9 mouse cellular contexts compared by ENCODE assay signal in the genomic region with DNA sequence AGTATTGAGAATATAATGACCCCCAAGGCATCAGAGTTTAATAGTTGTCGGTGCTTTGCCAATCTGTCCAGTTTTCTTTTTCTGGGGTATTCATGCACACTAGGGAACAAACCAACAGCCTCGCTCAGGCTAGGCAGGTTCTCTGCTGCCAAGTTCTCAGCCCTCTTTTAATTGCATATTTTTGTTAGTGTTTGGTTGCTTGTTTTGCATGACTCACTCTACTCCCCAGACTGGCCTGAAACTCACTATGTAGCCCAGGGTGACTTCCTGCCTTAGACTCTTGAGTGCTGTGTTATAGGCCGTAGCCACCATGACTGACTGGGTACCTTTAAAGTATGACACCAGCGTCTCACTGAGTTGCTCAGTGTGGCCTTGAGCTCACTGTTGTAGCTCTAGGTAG. TPM values are rescaled to one million over a fixed set of nuclear protein-coding genes. Genes with fewer than 3 reads are reported as not detected.
DNase-seq lines count a peak whose midpoint lies in the region; ATAC-seq lines count a peak whose summit lies in the region.
"Had no signal": no experiment of that assay in that cellular context is flagged by ENCODE, and none has a peak within 500 bp of the region (broad histone marks: within the 10 kb centered on the region; RNA-seq: fewer than 3 reads in every experiment).

No protein-coding gene starts in this region.

- H3K27ac ChIP-seq in forebrain, embryonic 14.5 days (ENCODE audit: low read depth, low read length) = no peak overlapping the region
- H3K27ac ChIP-seq in forebrain, embryonic 10.5 days = no peak overlapping the region
- no peak overlapping the region for H3K27ac ChIP-seq in lung, embryonic 16.5 days (ENCODE audit: low read length)
- peak overlapping the region; percentile 20; the same call in 1 of the 2 replicates for H3K27ac ChIP-seq in forebrain, embryonic 16.5 days (ENCODE audit: low read length)

- H3K4me1 ChIP-seq in forebrain, embryonic 14.5 days (ENCODE audit: control insufficient read depth, insufficient read depth, low read length) = peaks cover 7% of the 10 kb centered on the region; the same call in 1 of the 2 replicates
- H3K4me1 ChIP-seq in forebrain, embryonic 10.5 days = peaks cover 9% of the 10 kb centered on the region
- H3K4me1 ChIP-seq in lung, embryonic 16.5 days (replicated peaks; ENCODE audit: control insufficient read depth, insufficient read depth, low read length) = peaks cover 2% of the 10 kb centered on the region; the same call in 1 of the 2 replicates
- H3K4me1 ChIP-seq in forebrain, embryonic 16.5 days (replicated peaks; ENCODE audit: control insufficient read depth, insufficient read depth, low read length) = peaks cover 19% of the 10 kb centered on the region

- no peak overlapping the region for H3K4me2 ChIP-seq in forebrain, embryonic 14.5 days (ENCODE audit: low read length)
- no peak overlapping the region for H3K4me2 ChIP-seq in lung, embryonic 16.5 days (ENCODE audit: low read depth, low read length)
- no peak overlapping the region for H3K4me2 ChIP-seq in forebrain, embryonic 16.5 days (ENCODE audit: low read length)

- WGBS in forebrain, embryonic 14.5 days = 55% methylated on average over 4 of the region's 4 CpGs
- WGBS in forebrain, embryonic 10.5 days = 83% methylated on average over 4 of the region's 4 CpGs
- WGBS in lung, embryonic 16.5 days = 78% methylated on average over 4 of the region's 4 CpGs
- WGBS in forebrain, embryonic 16.5 days = 36% methylated on average over 4 of the region's 4 CpGs

- no peak for DNase-seq in forebrain, embryonic 14.5 days (ENCODE audit: low spot score)
- no peak for DNase-seq in forebrain, embryonic 10.5 days (ENCODE audit: extremely low spot score, low spot score)
- DNase-seq in lung, postnatal 25 days (ENCODE audit: low spot score) = no peak
- DNase-seq in natural killer cell, adult 2 months (ENCODE audit: low spot score in 2 of 2) = peak; percentile 33 to 48
- no peak for DNase-seq in left cerebral cortex, adult 9 months (ENCODE audit: low spot score in 2 of 2)
- no peak for DNase-seq in heart, adult 11 months
- DNase-seq: adrenal gland, postnatal 36 days had no signal

- no peak overlapping the region for H3K4me3 ChIP-seq in forebrain, embryonic 14.5 days (ENCODE audit: low read depth, low read length)
- H3K4me3 ChIP-seq in forebrain, embryonic 10.5 days = no peak overlapping the region
- no peak overlapping the region for H3K4me3 ChIP-seq in lung, embryonic 16.5 days (ENCODE audit: low read length)
- H3K4me3 ChIP-seq in forebrain, embryonic 16.5 days (replicated peaks; ENCODE audit: low read length) = no peak overlapping the region

- no peaks in the 10 kb centered on the region for H3K27me3 ChIP-seq in forebrain, embryonic 14.5 days (replicated peaks; ENCODE audit: control insufficient read depth, insufficient read depth, low read length)
- H3K27me3 ChIP-seq in forebrain, embryonic 10.5 days (ENCODE audit: poor library complexity, severe bottlenecking) = no peaks in the 10 kb centered on the region
- no peaks in the 10 kb centered on the region for H3K27me3 ChIP-seq in lung, embryonic 16.5 days (ENCODE audit: control insufficient read depth, insufficient read depth, low read depth, low read length)
- no peaks in the 10 kb centered on the region for H3K27me3 ChIP-seq in forebrain, embryonic 16.5 days (replicated peaks; ENCODE audit: control insufficient read depth, insufficient read depth, low read length)

- no peak overlapping the region for H3K9ac ChIP-seq in forebrain, embryonic 14.5 days (ENCODE audit: low read length)
- no peak overlapping the region for H3K9ac ChIP-seq in lung, embryonic 16.5 days (ENCODE audit: low read length)
- H3K9ac ChIP-seq in forebrain, embryonic 16.5 days (replicated peaks; ENCODE audit: low read depth, low read length) = no peak overlapping the region

- ATAC-seq in forebrain, embryonic 14.5 days = peak; percentile 74
- ATAC-seq in lung, embryonic 16.5 days (ENCODE audit: low read depth) = 0 out of 2 replicates have a peak, but pooled peaks have one; percentile 26
- ATAC-seq in forebrain, embryonic 16.5 days = peak; percentile 84

- H3K36me3 ChIP-seq in forebrain, embryonic 14.5 days (ENCODE audit: control insufficient read depth, insufficient read depth, low read length) = 0 out of 2 replicates have a peak, but pooled peaks cover 3% of the 10 kb centered on the region
- peaks cover 28% of the 10 kb centered on the region for H3K36me3 ChIP-seq in forebrain, embryonic 10.5 days (replicated peaks)
- H3K36me3 ChIP-seq in lung, embryonic 16.5 days (ENCODE audit: control insufficient read depth, insufficient read depth, low read length) = 0 out of 2 replicates have a peak, but pooled peaks cover 2% of the 10 kb centered on the region
- H3K36me3 ChIP-seq in forebrain, embryonic 16.5 days (ENCODE audit: control insufficient read depth, insufficient read depth) = peaks cover 3% of the 10 kb centered on the region; the same call in 1 of the 2 replicates

- no peaks in the 10 kb centered on the region for H3K9me3 ChIP-seq in forebrain, embryonic 14.5 days (replicated peaks; ENCODE audit: control insufficient read depth, low read length)
- no peaks in the 10 kb centered on the region for H3K9me3 ChIP-seq in forebrain, embryonic 10.5 days
- H3K9me3 ChIP-seq in lung, embryonic 16.5 days (ENCODE audit: control insufficient read depth, low read length) = no peaks in the 10 kb centered on the region
- H3K9me3 ChIP-seq in forebrain, embryonic 16.5 days (ENCODE audit: control insufficient read depth, low read length) = no peaks in the 10 kb centered on the region

RNA-seq across cellular contexts. Expression of gene Pan3, which starts 19.0 kb away (rescaled TPM):
- polyA plus RNA-seq in forebrain, embryonic 14.5 days (2014; fragmentation: Nextera tagmentation; extraction: Ambion mirVana) = 39.7 and 52.6 TPM in 2 replicates
- 49.9 and 55.4 TPM in 2 replicates for polyA plus RNA-seq in forebrain, embryonic 10.5 days (2016; fragmentation: Nextera tagmentation; extraction: Ambion mirVana)
- 71.6 and 75.6 TPM in 2 replicates for polyA plus RNA-seq in lung, embryonic 16.5 days (2015; fragmentation: Nextera tagmentation; extraction: Ambion mirVana)
- polyA plus RNA-seq in forebrain, embryonic 16.5 days (2015; fragmentation: Nextera tagmentation; extraction: Ambion mirVana) = 64.7 and 67.0 TPM in 2 replicates

RNA-seq across cellular contexts. Expression of gene Flt3, which starts 48.6 kb away (rescaled TPM):
- polyA plus RNA-seq in forebrain, embryonic 14.5 days (2014; fragmentation: Nextera tagmentation; extraction: Ambion mirVana) = 0.04 and 0.25 TPM in 2 replicates
- 0.04 TPM in 1 of 2 replicates, not detected in the other for polyA plus RNA-seq in forebrain, embryonic 10.5 days (2016; fragmentation: Nextera tagmentation; extraction: Ambion mirVana)
- 0.18 and 0.20 TPM in 2 replicates for polyA plus RNA-seq in lung, embryonic 16.5 days (2015; fragmentation: Nextera tagmentation; extraction: Ambion mirVana)
- 0.10 and 0.18 TPM in 2 replicates for polyA plus RNA-seq in forebrain, embryonic 16.5 days (2015; fragmentation: Nextera tagmentation; extraction: Ambion mirVana)

Comparison
In these comparisons a context has a peak if more than half of its experiments do, and no peak if none do; other contexts are left out.
1. ATAC-seq: peak in every context shown above with its lines; median percentile 84 in forebrain, embryonic 16.5 days; 74 in forebrain, embryonic 14.5 days; 26 in lung, embryonic 16.5 days.
2. DNase-seq: peak in natural killer cell, adult 2 months (2 of 2); none in forebrain, embryonic 14.5 days (single experiment), forebrain, embryonic 10.5 days (single experiment), lung, postnatal 25 days (single experiment), left cerebral cortex, adult 9 months (0 of 2) and heart, adult 11 months (single experiment).